Mouse (Mus musculus) telencephalon, adult 2 months (tissue): ENCODE measurements around the gene Atf2.
"Not testable (repeated sequence)": the region's sequence is repeated elsewhere in the genome, so short reads cannot be mapped to it uniquely, and the experiment has no call there.

Source experiments
- DNase-seq: peaks from one replicate; pipeline ENCODE4 v3.0.0-alpha.2; 2011; ENCODE audit warnings: low read depth, low spot score

Atf2 gene

GRCm38 (mm10) chr2:73892464-73893296 is at the start of gene Atf2:
Gene Atf2, minus strand, starts transcription at chr2:73892639.
- peak; percentile 99 for DNase-seq

- no peak for DNase-seq
These were observed 48.8 kb upstream of the Atf2 start for GRCm38 (mm10) chr2:73941281-73941680.

DNA sequence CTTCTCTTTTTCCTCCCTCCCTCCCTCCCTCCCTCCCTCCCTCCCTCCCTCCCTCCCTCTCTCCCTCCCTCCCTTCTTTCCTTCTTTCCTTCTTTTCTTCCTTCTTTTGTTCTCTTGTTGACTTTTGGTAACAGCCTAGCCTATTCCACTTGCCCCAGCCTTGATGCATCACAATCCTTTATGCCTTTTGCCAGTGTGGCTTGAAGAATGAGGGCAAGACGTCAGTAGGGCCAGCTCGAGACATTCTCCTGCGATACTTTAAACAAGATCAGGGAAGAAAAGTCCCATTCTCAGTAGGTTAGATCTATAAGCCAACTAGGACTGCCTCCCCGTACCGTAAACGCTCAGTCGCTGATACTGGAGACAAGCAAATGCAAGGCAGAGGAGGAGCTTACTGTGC is 48.0 kb upstream of the Atf2 start:
- DNase-seq: no peak

DNA sequence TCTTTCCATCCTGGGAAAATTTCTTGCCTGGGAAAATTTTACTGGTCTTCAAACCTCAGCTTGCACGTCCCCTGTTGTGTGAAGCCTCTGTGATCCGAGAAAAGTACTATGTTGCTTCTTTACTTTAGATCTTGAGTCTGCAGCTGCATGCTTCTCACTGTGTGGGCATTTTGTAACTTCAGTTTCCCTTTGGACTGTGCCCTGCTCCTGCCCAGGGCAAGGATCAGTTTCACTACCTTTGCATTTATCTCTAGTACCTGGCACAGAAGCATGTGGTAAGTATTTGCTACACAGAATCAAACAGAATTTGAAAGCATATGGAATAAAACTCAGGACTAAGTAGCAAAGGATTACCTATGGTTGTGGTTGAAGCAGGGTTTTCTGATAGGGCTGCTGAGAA is 46.5 kb upstream of the Atf2 start:
- DNase-seq: no peak

GRCm38 (mm10) chr2:73932676-73933313 is 40.4 kb upstream of the Atf2 start:
- DNase-seq: no peak

- no peak for DNase-seq
These were observed 35.3 kb upstream of the Atf2 start for GRCm38 (mm10) chr2:73927711-73928110.

DNA sequence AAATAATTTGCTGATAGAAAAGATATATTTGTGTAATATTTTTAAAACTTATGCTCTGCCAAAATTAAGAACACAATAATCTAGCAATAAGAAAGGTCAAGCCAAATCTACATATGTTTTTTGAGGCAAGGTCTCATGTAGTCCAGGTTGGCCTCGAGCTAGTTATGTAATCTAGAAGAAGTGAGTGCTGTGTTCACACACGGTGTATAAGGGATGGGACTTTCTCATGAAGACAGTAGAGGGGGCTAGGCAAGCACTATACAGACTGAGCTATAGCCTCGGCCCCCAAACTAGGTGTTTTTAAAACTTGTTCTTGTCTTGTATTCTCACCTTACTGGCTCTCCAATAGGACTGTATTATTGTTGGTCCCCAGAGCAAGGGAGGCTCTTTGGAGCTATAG is 33.1 kb upstream of the Atf2 start:
- no peak for DNase-seq

DNA sequence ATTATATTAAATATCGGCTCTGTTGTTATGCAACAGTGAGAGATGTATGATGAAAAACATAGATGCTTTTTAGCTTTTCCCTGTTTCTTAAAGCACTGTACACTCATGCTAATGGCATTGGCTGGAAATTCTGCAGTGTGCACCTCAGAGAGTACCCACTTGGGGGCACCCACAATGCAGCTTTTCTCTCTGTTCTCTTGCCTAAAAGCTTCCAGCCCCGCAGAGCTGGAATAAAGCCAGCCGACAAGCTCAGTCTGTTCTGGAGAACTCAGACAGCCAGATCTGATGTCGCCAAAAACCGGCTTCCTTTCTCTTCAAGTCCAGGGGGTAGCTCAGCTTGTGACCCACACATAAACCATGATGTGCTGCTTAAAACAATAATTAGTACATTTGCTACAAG is 32.6 kb upstream of the Atf2 start:
- peak; percentile 88 for DNase-seq

- peak; percentile 77 for DNase-seq
These were observed 27.2 kb upstream of the Atf2 start for GRCm38 (mm10) chr2:73919642-73920041.

- DNase-seq: no peak
These were observed 19.8 kb upstream of the Atf2 start for GRCm38 (mm10) chr2:73912264-73912663.

GRCm38 (mm10) chr2:73911175-73911700 is 18.8 kb upstream of the Atf2 start, which contains the start of gene Atp5g3:
Gene Atp5g3, minus strand, starts transcription at chr2:73911326.
- DNase-seq: peak; percentile 79

DNA sequence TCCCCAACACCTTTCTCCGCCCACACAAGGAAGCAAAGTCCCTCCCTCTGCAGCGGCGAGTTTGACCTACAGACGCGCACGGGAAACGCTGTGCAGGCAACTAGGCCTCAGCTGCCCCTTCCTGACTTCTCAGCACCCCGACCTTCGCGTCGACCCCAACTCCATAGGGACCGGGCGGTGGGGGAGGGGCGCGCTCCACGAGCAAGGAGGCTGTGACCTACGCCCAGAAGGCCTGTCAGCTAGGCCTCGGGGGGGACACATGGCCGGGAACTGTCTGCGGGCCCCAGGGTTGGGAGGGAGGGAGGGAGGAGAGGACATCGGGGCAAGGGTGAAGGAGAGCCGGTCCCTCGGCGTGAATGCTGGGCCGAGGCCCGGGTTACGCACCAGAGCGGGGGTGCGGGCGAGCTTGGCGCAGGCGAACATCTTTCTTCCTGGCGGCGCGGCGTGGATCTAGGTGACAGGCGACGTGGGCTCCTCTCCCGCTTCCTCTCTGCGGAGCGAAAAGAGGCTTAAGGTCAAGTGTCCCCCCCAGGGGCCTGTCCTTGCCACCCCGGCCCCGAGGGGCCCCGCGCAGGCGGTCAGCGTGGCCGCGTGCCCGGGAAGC is 18.2 kb upstream of the Atf2 start:
- DNase-seq: no peak

DNA sequence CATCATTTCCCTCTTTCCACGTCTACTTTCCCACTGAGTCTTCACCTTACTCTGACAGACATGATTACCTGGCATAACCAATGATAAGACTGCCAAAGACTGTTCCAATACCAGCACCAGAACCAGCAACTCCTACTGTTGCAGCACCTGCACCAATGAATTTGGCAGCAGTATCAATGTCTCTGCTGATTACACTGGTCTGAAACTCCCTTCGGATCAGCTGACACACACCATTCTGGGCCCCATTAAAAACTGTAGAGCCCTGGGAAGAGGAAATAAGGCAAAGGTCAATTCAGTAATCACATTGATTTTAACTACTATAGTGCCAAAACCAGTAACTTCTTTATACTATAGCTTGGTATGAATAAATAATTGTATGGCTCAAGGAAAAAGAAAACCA is 16.7 kb upstream of the Atf2 start:
- DNase-seq: no peak

DNA sequence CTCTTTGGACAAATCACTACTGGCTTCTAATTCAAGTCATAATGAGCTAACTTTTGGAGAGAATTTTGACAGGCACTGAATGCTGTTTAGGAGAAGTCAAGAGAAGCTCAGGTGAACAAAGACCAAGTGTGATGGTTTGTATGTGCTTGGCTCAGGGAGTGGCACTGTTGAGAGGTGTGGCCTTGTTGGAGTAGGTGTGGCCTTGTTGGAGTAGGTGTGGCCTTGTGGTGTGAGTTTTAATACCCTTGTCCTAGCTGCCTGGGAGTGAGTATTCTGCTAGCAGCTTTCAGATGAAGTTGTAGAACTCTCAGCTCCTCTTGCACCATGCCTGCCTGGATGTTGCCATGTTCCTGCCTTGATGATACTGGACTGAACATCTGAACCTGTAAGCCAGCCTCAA is 12.2 kb upstream of the Atf2 start:
- DNase-seq: not testable (repeated sequence)

- DNase-seq: no peak
These were observed 11.1 kb upstream of the Atf2 start for GRCm38 (mm10) chr2:73903536-73903935.

- DNase-seq: not testable (repeated sequence)
These were observed 9.9 kb upstream of the Atf2 start for GRCm38 (mm10) chr2:73902328-73902727.

DNA sequence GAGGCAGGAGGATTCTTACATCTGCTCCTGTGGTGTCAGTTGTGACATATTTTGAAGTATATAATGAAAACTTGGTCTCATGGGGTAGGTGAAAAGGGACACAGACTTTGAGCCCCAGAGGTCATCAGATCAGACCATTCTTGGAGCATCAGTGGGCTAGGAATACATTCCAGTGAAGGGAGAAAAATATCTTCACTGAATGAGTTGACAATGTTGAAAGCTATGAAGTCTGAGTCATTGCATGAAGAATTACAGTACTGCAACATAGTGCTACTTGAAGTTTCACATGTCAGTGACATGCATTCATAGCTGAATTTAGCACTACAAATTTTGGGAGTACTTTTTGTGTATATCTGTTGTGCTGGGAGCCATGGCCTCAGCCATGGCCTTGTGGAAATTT is 8.7 kb upstream of the Atf2 start:
- no peak for DNase-seq

DNA sequence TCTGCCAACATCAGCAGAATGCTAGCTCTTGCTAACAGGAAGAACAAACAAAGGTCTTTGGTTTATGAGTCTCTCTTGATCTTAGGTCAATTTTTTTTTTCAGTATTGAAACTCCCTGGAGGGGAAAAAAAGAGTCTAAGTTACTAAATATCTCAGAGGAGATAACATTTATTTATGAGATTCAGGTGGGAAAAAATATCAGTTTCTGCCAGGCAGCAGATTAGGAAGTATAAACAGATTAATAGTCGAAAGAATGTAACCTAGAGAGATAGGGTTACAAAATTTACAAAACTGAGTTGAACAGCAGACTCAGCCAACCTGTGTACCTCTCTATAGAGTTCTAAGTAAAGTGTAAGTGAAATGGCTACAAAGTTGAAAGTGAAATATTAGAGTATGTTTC is 7.9 kb upstream of the Atf2 start:
- DNase-seq: no peak

GRCm38 (mm10) chr2:73896919-73897318 is 4.5 kb upstream of the Atf2 start:
- DNase-seq: not testable (repeated sequence)

DNA sequence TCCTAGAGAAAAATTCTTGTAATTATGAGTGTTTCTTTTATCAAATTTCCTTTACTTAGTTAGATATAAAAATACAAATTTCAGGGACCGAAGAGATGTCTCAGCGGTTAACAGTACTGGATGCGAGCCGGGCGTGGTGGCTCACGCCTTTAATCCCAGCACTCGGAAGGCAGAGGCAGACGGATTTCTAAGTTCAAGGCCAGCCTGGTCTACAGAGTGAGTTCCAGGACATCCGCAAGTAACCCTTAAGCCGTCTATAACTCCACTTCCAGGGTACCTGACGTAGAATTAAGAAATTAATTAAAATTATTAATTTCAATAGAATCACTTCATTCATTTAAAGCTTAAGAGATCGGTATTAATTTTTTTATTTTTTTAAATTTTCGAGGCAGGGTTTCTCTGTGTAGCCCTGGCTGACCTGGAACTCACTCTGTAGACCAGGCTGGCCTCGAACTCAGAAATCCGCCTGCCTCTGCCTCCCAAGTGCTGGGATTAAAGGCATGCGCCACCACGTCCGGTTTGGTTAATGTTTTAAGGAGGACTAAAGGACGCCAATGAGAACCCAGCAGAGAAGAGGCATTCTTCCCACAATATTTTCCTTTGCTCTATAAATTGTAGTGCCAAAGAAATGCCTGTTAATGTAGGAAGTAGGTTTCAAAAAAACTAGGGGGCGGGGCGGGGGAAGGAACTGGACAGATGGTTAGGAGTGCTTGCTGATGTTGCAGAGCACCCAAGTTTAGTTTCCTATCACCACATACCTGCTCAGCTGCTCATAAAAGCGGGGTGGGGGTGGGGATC is 1.2 kb upstream of the Atf2 start:
- no peak for DNase-seq

GRCm38 (mm10) chr2:73891701-73892463 is 557 bp downstream of the Atf2 start:
- DNase-seq: no peak
